Mouse (Mus musculus): ENCODE results near the gene Klkb1.

DNA sequence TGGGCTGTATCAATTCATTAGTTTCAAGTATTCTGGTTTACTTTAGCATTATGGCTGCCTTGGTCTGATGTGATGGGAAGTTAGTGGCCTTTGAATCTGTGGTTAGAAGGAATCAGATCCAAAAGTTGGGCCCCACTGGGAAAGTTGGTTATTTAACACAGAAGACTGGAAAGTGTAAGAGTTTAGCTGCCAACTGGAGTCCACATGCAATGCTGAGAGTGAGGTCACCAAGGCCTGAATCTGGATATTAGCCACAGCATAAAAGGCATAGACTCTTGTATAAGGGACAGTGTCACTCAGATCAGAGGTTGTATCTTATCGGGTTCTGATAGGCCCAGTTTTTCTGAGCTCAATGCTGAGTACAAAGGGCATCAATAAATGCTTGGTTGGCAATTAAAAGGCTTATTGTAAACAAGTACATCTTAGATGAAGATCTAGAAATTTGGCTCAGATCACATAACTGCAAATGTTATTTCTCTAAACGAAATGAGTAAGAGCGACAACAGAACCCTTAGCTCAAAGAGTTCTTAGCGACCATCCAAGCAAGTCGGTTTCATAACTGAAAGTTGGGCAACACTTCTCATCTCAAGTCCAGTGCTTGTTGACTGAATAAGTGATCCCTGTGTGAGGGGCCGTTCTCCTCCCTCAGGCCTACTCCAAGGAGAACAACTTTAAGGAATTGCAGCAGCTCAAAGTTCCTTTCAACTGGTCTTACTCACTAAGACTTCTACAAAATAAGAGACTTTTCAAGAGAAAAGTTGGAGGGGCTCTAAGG lies 34.7 kb upstream of the Klkb1 start:
- TF ChIP-seq CTCF (IDR thresholded peaks at IDR 0.05; ENCODE audit: low read depth), result no peak
- no peak for TF ChIP-seq EP300 (IDR thresholded peaks at IDR 0.05; ENCODE audit: low read depth)
